Mouse (Mus musculus): Measurements from ENCODE around the gene Fam111a. TPM values are rescaled to one million over a fixed set of nuclear protein-coding genes. Genes with fewer than 3 reads are reported as not detected.
"Not testable (repeated sequence)": the region's sequence is repeated elsewhere in the genome, so short reads cannot be mapped to it uniquely, and the experiment has no call there.

Fam111a gene
- polyA plus RNA-seq (2014; fragmentation: Nextera tagmentation; extraction: Ambion mirVana), result 19.9 and 23.0 TPM in 2 replicates

- 92% methylated on average over 11 of the region's 11 CpGs for WGBS
- not testable (repeated sequence) for H3K4me2 ChIP-seq (ENCODE audit: low read length); ATAC-seq (replicated peaks; ENCODE audit: low FRiP score, low TSS enrichment, low read depth); DNase-seq (ENCODE audit: low spot score); H3K9me3 ChIP-seq (ENCODE audit: control insufficient read depth, low read length); H3K4me3 ChIP-seq (ENCODE audit: low read depth, low read length); H3K27me3 ChIP-seq (replicated peaks; ENCODE audit: control insufficient read depth, insufficient read depth, low read length); H3K36me3 ChIP-seq (ENCODE audit: control insufficient read depth, insufficient read depth, low read length); H3K9ac ChIP-seq (ENCODE audit: low read length); H3K27ac ChIP-seq (ENCODE audit: low read depth); H3K4me1 ChIP-seq (replicated peaks; ENCODE audit: control insufficient read depth, insufficient read depth, low read length)
Measured at GRCm38 (mm10) chr19:12545440-12545839, at the start of gene Fam111a. Gene Fam111a (plus strand): TSS chr19:12545740.

DNA sequence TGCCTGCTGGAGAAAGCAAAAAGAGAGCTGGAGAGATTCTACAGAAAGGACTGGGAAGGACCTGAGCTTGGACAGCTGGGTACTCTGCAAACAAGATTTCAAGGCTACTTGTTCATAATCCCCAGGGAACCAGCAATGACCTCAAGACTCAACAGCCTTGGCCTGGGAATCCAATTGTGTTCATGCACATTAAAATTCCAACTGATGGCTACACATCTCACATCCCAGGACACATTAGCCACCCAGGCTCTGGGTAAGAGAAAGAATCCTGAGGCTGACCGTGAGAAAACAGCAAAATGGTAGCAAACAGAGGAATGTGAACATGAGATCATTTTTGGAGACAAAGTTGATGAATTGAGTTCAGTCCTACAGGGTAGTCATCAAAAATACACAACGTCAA is 49.3 kb upstream of the Fam111a start:
- Histone ChIP-seq H3K4me2 (ENCODE audit: low read length) (no peak overlapping the region), H3K4me3 (ENCODE audit: low read depth, low read length) (no peak overlapping the region), H3K36me3 (ENCODE audit: control insufficient read depth, insufficient read depth, low read length) (peaks cover 23% of the 10 kb centered on the region), H3K9ac (ENCODE audit: low read length) (no peak overlapping the region), H3K4me1 (replicated peaks; ENCODE audit: control insufficient read depth, insufficient read depth, low read length) (peaks cover 31% of the 10 kb centered on the region; the same call in 1 of the 2 replicates), H3K9me3 (ENCODE audit: control insufficient read depth, low read length) (no peaks in the 10 kb centered on the region), H3K27ac (ENCODE audit: low read depth) (no peak overlapping the region), H3K27me3 (replicated peaks; ENCODE audit: control insufficient read depth, insufficient read depth, low read length) (no peaks in the 10 kb centered on the region)
- ATAC-seq (replicated peaks; ENCODE audit: low FRiP score, low TSS enrichment, low read depth) (no peak), DNase-seq (ENCODE audit: low spot score) (no peak)
- WGBS, result 86% methylated on average over 2 of the region's 2 CpGs

- H3K27ac ChIP-seq (ENCODE audit: low read depth), result no peak overlapping the region
- peak overlapping the region; percentile 67 for H3K4me2 ChIP-seq (ENCODE audit: low read length)
- H3K27me3 ChIP-seq (replicated peaks; ENCODE audit: control insufficient read depth, insufficient read depth, low read length), result no peaks in the 10 kb centered on the region
- WGBS, result 69% methylated on average over 2 of the region's 2 CpGs
- no peaks in the 10 kb centered on the region for H3K9me3 ChIP-seq (ENCODE audit: control insufficient read depth, low read length)
- H3K9ac ChIP-seq (ENCODE audit: low read length), result no peak overlapping the region
- DNase-seq (ENCODE audit: low spot score), result no peak
- H3K4me3 ChIP-seq (ENCODE audit: low read depth, low read length), result no peak overlapping the region
- no peak for ATAC-seq (replicated peaks; ENCODE audit: low FRiP score, low TSS enrichment, low read depth)
- H3K36me3 ChIP-seq (ENCODE audit: control insufficient read depth, insufficient read depth, low read length), result peaks cover 12% of the 10 kb centered on the region; the same call in 1 of the 2 replicates
- peaks cover 31% of the 10 kb centered on the region; the same call in 1 of the 2 replicates for H3K4me1 ChIP-seq (replicated peaks; ENCODE audit: control insufficient read depth, insufficient read depth, low read length)
Measured at GRCm38 (mm10) chr19:12497909-12498308, 47.6 kb upstream of the Fam111a start.

DNA sequence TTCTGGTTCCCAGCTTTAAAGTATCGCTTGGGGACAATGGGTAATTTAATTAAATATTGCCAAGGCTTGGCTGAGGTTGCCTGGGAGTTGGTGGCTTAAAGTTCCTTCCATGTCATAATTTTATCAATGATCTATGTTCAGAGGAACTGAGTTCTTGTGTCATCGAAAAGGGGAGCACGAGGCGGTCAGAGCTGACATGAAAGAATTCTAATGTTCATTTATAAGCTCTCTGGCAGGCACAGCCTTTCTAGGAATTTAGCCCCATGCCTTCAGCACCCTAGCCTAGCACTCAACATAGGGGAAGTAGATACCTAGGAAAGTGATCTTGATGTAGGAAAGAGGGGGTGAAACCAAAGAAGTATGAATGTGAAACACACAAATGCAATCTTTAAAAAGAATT is 47.2 kb upstream of the Fam111a start:
- 85% methylated on average over 4 of the region's 4 CpGs for WGBS
- peak overlapping the region; percentile 67 for H3K4me2 ChIP-seq (ENCODE audit: low read length)

DNA sequence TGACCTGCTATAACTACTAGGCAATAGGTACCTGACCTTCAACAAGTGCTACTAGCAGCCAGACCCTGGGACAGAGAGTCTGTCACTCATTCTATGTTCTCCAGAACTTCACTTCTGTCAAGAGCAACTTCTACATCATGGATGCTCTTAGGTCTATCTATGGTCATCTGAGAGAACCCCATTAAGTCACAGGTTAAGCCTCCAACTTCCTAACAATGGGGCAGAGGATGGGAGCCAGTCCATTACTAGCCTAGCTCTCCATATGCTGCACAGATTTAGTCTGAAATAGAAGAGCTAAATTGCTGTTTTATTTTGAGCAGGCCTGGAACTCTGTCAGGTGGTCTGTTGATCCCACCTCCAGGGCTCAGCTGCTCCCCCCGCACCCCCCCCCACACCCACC is 46.6 kb upstream of the Fam111a start:
- 67% methylated on average over 1 of the region's 1 CpGs for WGBS

More for the DNA sequence above, 47.2 kb upstream of the Fam111a start:
- DNase-seq (ENCODE audit: low spot score) (no peak), ATAC-seq (replicated peaks; ENCODE audit: low FRiP score, low TSS enrichment, low read depth) (no peak)
- peaks cover 31% of the 10 kb centered on the region; the same call in 1 of the 2 replicates for H3K4me1 ChIP-seq (replicated peaks; ENCODE audit: control insufficient read depth, insufficient read depth, low read length)
- H3K4me3 ChIP-seq (ENCODE audit: low read depth, low read length), result peak overlapping the region; percentile 82; the same call in 1 of the 2 replicates
- H3K9me3 ChIP-seq (ENCODE audit: control insufficient read depth, low read length), result no peaks in the 10 kb centered on the region
- H3K27ac ChIP-seq (ENCODE audit: low read depth), result no peak overlapping the region
- H3K9ac ChIP-seq (ENCODE audit: low read length), result no peak overlapping the region
- H3K27me3 ChIP-seq (replicated peaks; ENCODE audit: control insufficient read depth, insufficient read depth, low read length), result no peaks in the 10 kb centered on the region
- peaks cover 12% of the 10 kb centered on the region; the same call in 1 of the 2 replicates for H3K36me3 ChIP-seq (ENCODE audit: control insufficient read depth, insufficient read depth, low read length)

DNA sequence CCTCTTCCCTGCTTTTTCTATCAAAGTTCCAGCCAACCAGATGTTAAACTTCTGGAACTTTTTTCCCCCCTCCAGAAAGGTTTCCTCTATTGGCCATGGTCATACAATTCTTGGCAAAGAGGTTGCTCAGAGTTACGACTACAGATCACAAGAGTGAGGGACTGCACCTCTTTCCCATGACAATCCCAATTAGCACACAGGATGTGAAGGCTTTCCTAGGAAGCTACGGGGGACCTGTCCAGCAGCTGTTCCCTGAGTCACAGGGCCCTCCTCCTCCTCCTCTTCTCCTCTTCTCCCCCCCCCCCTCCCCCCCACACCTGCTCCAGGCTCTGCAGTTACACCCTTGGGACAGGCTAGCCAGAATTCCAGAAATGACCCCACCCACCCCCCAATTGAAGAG is 46.1 kb upstream of the Fam111a start:
- peaks cover 12% of the 10 kb centered on the region; the same call in 1 of the 2 replicates for H3K36me3 ChIP-seq (ENCODE audit: control insufficient read depth, insufficient read depth, low read length)
- peaks cover 31% of the 10 kb centered on the region; the same call in 1 of the 2 replicates for H3K4me1 ChIP-seq (replicated peaks; ENCODE audit: control insufficient read depth, insufficient read depth, low read length)
- H3K27me3 ChIP-seq (replicated peaks; ENCODE audit: control insufficient read depth, insufficient read depth, low read length), result no peaks in the 10 kb centered on the region
- H3K9ac ChIP-seq (ENCODE audit: low read length), result peak overlapping the region; percentile 93
- H3K4me3 ChIP-seq (ENCODE audit: low read depth, low read length), result peak overlapping the region; percentile 82
- ATAC-seq (replicated peaks; ENCODE audit: low FRiP score, low TSS enrichment, low read depth), result no peak
- H3K27ac ChIP-seq (ENCODE audit: low read depth), result peak overlapping the region; percentile 94; the same call in 1 of the 2 replicates
- H3K9me3 ChIP-seq (ENCODE audit: control insufficient read depth, low read length), result no peaks in the 10 kb centered on the region
- WGBS, result 10% methylated on average over 2 of the region's 2 CpGs
- no peak for DNase-seq (ENCODE audit: low spot score)
- peak overlapping the region; percentile 67 for H3K4me2 ChIP-seq (ENCODE audit: low read length)

More for the DNA sequence above, 46.6 kb upstream of the Fam111a start:
- Histone ChIP-seq H3K9ac (ENCODE audit: low read length) (no peak overlapping the region), H3K4me3 (ENCODE audit: low read depth, low read length) (peak overlapping the region; percentile 82), H3K36me3 (ENCODE audit: control insufficient read depth, insufficient read depth, low read length) (peaks cover 12% of the 10 kb centered on the region; the same call in 1 of the 2 replicates), H3K4me1 (replicated peaks; ENCODE audit: control insufficient read depth, insufficient read depth, low read length) (peaks cover 31% of the 10 kb centered on the region; the same call in 1 of the 2 replicates), H3K27me3 (replicated peaks; ENCODE audit: control insufficient read depth, insufficient read depth, low read length) (no peaks in the 10 kb centered on the region), H3K9me3 (ENCODE audit: control insufficient read depth, low read length) (no peaks in the 10 kb centered on the region), H3K4me2 (ENCODE audit: low read length) (peak overlapping the region; percentile 67), H3K27ac (ENCODE audit: low read depth) (no peak overlapping the region)
- ATAC-seq (replicated peaks; ENCODE audit: low FRiP score, low TSS enrichment, low read depth), result no peak
- no peak for DNase-seq (ENCODE audit: low spot score)

DNA sequence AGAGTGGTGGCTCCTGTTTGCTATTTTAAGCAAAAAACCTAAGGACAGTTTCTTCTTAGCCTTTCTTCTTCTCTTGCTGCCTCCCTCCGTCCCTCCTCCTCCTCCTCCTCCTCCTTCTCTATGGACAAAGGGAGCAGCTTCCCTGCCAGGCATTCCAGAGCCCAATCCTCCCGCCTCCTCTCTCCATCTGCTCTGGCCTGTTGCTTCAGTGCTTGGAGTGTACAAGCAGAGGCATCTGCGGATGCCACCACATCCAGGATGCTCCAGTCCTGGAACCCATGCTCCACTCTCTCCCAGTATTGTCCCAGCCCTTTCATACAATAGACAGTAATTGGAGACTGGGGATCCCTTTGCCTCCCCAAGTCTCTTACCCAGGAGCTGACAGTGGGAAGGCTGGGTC is 45.4 kb upstream of the Fam111a start:
- peak overlapping the region; percentile 82 for H3K4me3 ChIP-seq (ENCODE audit: low read depth, low read length)
- DNase-seq (ENCODE audit: low spot score) (peak; percentile 60), ATAC-seq (replicated peaks; ENCODE audit: low FRiP score, low TSS enrichment, low read depth) (no peak)
- peaks cover 28% of the 10 kb centered on the region; the same call in 1 of the 2 replicates for H3K4me1 ChIP-seq (replicated peaks; ENCODE audit: control insufficient read depth, insufficient read depth, low read length)
- no peaks in the 10 kb centered on the region for H3K27me3 ChIP-seq (replicated peaks; ENCODE audit: control insufficient read depth, insufficient read depth, low read length)
- peak overlapping the region; percentile 94 for H3K27ac ChIP-seq (ENCODE audit: low read depth)
- H3K9me3 ChIP-seq (ENCODE audit: control insufficient read depth, low read length), result no peaks in the 10 kb centered on the region
- H3K9ac ChIP-seq (ENCODE audit: low read length), result peak overlapping the region; percentile 93
- peaks cover 12% of the 10 kb centered on the region; the same call in 1 of the 2 replicates for H3K36me3 ChIP-seq (ENCODE audit: control insufficient read depth, insufficient read depth, low read length)
- H3K4me2 ChIP-seq (ENCODE audit: low read length), result peak overlapping the region; percentile 67
- WGBS, result 4% methylated on average over 3 of the region's 3 CpGs

DNA sequence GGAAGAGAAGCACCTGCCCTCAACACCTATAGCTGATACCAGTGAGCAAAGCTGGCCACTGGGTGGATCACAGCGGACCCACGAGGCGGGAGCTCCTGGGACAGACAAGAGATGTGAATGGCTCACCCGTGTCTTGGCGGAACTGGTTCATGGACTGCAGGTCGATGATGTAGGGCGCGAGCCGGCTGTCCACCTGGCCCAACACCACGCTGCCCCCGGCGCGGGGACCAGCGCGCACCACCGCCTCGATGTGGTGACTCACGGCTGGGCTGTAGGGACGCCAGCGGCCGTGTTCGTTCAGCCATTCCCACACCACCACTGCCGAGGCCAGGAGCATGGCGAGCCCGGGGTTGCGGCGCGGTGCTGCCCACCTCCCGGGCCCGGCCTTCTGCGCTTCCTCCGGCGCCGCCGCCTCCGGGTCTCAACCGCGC is 44.6 kb upstream of the Fam111a start:
- peak; percentile 81 for DNase-seq (ENCODE audit: low spot score)
- Histone ChIP-seq H3K27me3 (replicated peaks; ENCODE audit: control insufficient read depth, insufficient read depth, low read length) (no peaks in the 10 kb centered on the region), H3K4me2 (ENCODE audit: low read length) (peak overlapping the region; percentile 67), H3K27ac (ENCODE audit: low read depth) (peak overlapping the region; percentile 94), H3K4me3 (ENCODE audit: low read depth, low read length) (peak overlapping the region; percentile 82), H3K36me3 (ENCODE audit: control insufficient read depth, insufficient read depth, low read length) (peaks cover 12% of the 10 kb centered on the region; the same call in 1 of the 2 replicates), H3K4me1 (replicated peaks; ENCODE audit: control insufficient read depth, insufficient read depth, low read length) (peaks cover 22% of the 10 kb centered on the region; the same call in 1 of the 2 replicates), H3K9ac (ENCODE audit: low read length) (peak overlapping the region; percentile 93), H3K9me3 (ENCODE audit: control insufficient read depth, low read length) (no peaks in the 10 kb centered on the region)
- peak; percentile 61 for ATAC-seq (replicated peaks; ENCODE audit: low FRiP score, low TSS enrichment, low read depth)
- WGBS, result 0% methylated on average over 36 of the region's 38 CpGs
